8 mouse cellular contexts compared by ENCODE assay signal in the genomic region with DNA sequence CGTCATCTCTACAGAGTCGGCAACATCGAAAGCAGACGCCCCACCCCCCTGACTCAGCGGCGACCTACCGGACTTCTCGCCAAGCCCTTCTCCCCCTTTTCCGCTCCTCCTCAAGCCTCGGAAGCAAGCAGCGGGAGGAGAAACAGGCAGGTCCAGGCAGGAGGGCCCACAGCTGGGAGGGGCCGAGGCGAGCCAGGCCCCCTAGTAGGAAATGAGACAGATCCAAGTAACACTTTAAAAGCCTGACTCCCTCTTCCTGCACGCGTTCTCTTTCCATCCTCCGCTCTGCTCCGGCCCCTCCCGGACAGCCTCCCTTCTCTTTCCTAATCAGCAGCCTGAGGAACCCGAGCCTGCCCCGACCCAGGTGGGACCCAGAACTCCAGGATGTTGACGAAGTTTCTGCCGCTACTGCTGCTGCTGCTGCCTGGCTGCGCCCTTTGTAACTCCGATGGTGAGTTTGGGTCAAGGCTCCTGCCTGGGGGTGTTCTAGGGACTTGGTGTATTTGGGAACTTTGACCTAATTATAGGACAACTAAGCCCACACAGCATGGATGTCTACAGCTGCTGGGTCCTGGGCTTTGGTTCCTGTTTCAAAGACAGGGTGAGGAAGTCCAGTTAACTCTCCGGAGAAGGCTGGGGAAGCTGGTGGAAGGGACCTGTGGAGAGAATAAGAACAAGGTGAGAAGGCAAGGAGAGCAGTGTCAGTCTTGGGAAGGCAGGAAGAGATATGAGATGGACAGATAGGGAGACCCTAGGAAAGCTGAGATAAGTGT. TPM values are rescaled to one million over a fixed set of nuclear protein-coding genes. Genes with fewer than 3 reads are reported as not detected.
A peak's percentile ranks its signal among the peaks of the same experiment; 100 is the strongest.
DNase-seq lines count a peak whose midpoint lies in the region; ATAC-seq and TF ChIP-seq lines count a peak whose summit lies in the region.

A gene (plus strand): TSS at position 104 of the 773 bp plus-strand sequence.

- no peak within 1 kb of the TSS; the same call in 1 of the 2 replicates for H3K27ac ChIP-seq in intestine, postnatal 0 days (ENCODE audit: low read depth, low read length)
- no peak within 1 kb of the TSS for H3K27ac ChIP-seq in olfactory bulb, adult 2 months (ENCODE audit: insufficient read depth, low read depth, low read length)

- H3K4me2 ChIP-seq in intestine, postnatal 0 days (replicated peaks; ENCODE audit: low read depth), result peak within 1 kb of the TSS; percentile 72

- H3K36me3 ChIP-seq in intestine, postnatal 0 days (ENCODE audit: control insufficient read depth, insufficient read depth), result no peaks in the 10 kb centered on the region

- H3K4me1 ChIP-seq in intestine, postnatal 0 days (replicated peaks; ENCODE audit: control insufficient read depth, insufficient read depth, low read length), result no peaks in the 10 kb centered on the region
- H3K4me1 ChIP-seq in lung, adult 2 months (ENCODE audit: control insufficient read depth, insufficient read depth, low read length), result no peaks in the 10 kb centered on the region
- peaks cover 22% of the 10 kb centered on the region for H3K4me1 ChIP-seq in olfactory bulb, adult 2 months (ENCODE audit: control insufficient read depth, insufficient read depth, low read length)

- DNase-seq in Patski (ENCODE audit: low read depth, low spot score), result no peak
- peak; percentile 67 for DNase-seq in embryo, embryonic 10 days (ENCODE audit: low spot score)
- DNase-seq in heart, adult 11 months, result peak; percentile 98
- peak; percentile 32 for DNase-seq in lung, adult 2 months
- no peak for DNase-seq in right cerebral cortex, adult 2 months (ENCODE audit: low spot score in 2 of 2)
- DNase-seq in layer of hippocampus, adult 11-12 months (ENCODE audit: low spot score), result no peak

- 2% methylated on average over 25 of the region's 25 CpGs for WGBS in intestine, postnatal 0 days
- 3% methylated on average over 25 of the region's 25 CpGs for WGBS in lung, adult 2 months
- WGBS in olfactory bulb, adult 2 months, result 7% methylated on average over 25 of the region's 25 CpGs

- TF ChIP-seq CTCF in Patski (IDR thresholded peaks at IDR 0.05), result no peak
- no peak for TF ChIP-seq CTCF in intestine, postnatal 0 days (IDR thresholded peaks at IDR 0.05; ENCODE audit: low read depth)
- no peak for TF ChIP-seq CTCF in lung, adult 2 months (IDR thresholded peaks at IDR 0.05; ENCODE audit: insufficient read depth, low read length)
- TF ChIP-seq CTCF in olfactory bulb, adult 2 months (IDR thresholded peaks at IDR 0.05; ENCODE audit: insufficient read depth, low read depth, low read length), result no peak

- no peaks in the 10 kb centered on the region for H3K9me3 ChIP-seq in intestine, postnatal 0 days (ENCODE audit: control insufficient read depth)

- in situ Hi-C loops in Patski (cut with MboI; ENCODE audit: low pct_unique_long_range_greater_than_20kb), result loop anchor here (10.0 kb wide), 1 partner anchor 56 kb away; a partner anchor contains a TSS

- CTCF ChIA-PET in Patski (lab: Charles Lee), result interaction anchor here (1.1 to 1.6 kb wide), 2 partner anchors 9 to 55 kb away, joined by 3 read pairs; no protein-coding TSS in a partner anchor

- peak within 1 kb of the TSS; percentile 44 for H3K9ac ChIP-seq in intestine, postnatal 0 days (ENCODE audit: low read depth, low read length)

- POLR2A ChIA-PET in Patski (lab: Charles Lee), result no interaction called here

- peak; percentile 31 for ATAC-seq in Patski
- 0 out of 2 replicates have a peak, but pooled peaks have one; percentile 31 for ATAC-seq in intestine, postnatal 0 days

- H3K4me3 ChIP-seq in intestine, postnatal 0 days (ENCODE audit: low read depth, low read length), result peak within 1 kb of the TSS; percentile 41
- H3K4me3 ChIP-seq in lung, adult 2 months (replicated peaks; ENCODE audit: extremely low read depth, low read depth, low read length), result peak within 1 kb of the TSS; percentile 48
- peak within 1 kb of the TSS; percentile 34 for H3K4me3 ChIP-seq in olfactory bulb, adult 2 months (ENCODE audit: insufficient read depth, low read depth, low read length)

- no peak for TF ChIP-seq POLR2A in lung, adult 2 months (IDR thresholded peaks at IDR 0.05; ENCODE audit: borderline replicate concordance, extremely low read depth, low read depth, low read length)
- TF ChIP-seq POLR2A in olfactory bulb, adult 2 months (IDR thresholded peaks at IDR 0.05; ENCODE audit: insufficient read depth, low read depth, low read length), result no peak

- H3K27me3 ChIP-seq in Patski, result no peaks in the 10 kb centered on the region
- no peaks in the 10 kb centered on the region for H3K27me3 ChIP-seq in intestine, postnatal 0 days (replicated peaks; ENCODE audit: control insufficient read depth, insufficient read depth, low read length)

RNA-seq across cellular contexts. Expression of the gene that starts here (rescaled TPM):
- polyA plus RNA-seq in Patski (2021), result 4.5 TPM
- polyA plus RNA-seq in intestine, postnatal 0 days (2015; fragmentation: Nextera tagmentation; extraction: Ambion mirVana), result 8.0 and 8.3 TPM in 2 replicates
- 3.2 and 4.5 TPM in 2 replicates for polyA plus RNA-seq in lung, adult 2 months (2012; rRNA removed)
- polyA plus RNA-seq in olfactory bulb, adult 2 months (2012; ENCODE audit: insufficient read depth, insufficient read length, low replicate concordance, missing spikeins), result not detected in 2 replicates

Comparison
In these comparisons a context has a peak if more than half of its experiments do, and no peak if none do; other contexts are left out.
1. DNase-seq: peak in embryo, embryonic 10 days (single experiment), heart, adult 11 months (single experiment) and lung, adult 2 months (single experiment); none in Patski (single experiment), right cerebral cortex, adult 2 months (0 of 2) and layer of hippocampus, adult 11-12 months (single experiment).
2. Peak in every context shown above with its lines, with median percentiles within 50 percentile points of each other: H3K4me3 ChIP-seq.